Mouse (Mus musculus): ENCODE measurements around the gene Sh3gl2. TPM values are rescaled to one million over a fixed set of nuclear protein-coding genes. Genes with fewer than 3 reads are reported as not detected.

The Sh3gl2 gene
- polyA plus RNA-seq, 1 experiment: 18.6 TPM

DNA sequence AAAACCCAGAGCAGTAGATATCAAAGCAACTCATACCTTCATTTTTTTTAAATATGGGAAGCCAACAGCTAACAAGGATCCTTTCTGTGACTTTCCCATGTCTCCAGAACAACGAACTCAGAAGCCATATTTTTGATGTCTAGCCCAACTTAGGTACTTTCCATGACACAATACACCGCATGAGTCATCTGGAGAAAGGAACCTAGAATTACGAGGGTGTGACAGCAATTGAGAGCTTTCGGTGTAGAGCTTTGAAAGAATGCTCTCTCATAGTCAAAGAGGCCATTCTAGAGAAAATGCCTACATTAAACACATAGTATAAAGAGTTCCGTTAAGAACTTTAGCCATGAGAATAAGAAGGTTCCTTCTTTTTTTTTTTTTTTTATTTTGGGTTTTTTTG is 413.8 kb downstream of the Sh3gl2 start:
- Histone ChIP-seq H3K9me3 (replicated peaks; ENCODE audit: control insufficient read depth, insufficient read depth, low read length, poor library complexity, severe bottlenecking) (no peaks in the 10 kb centered on the region), H3K4me3 (ENCODE audit: low read depth, low read length) (no peak overlapping the region), H3K4me1 (ENCODE audit: control insufficient read depth, insufficient read depth, low read length) (no peaks in the 10 kb centered on the region), H3K27me3 (ENCODE audit: control insufficient read depth, insufficient read depth, low read length, poor library complexity, severe bottlenecking) (no peaks in the 10 kb centered on the region), H3K9ac (ENCODE audit: low read depth, poor library complexity, severe bottlenecking) (no peak overlapping the region), H3K27ac (ENCODE audit: insufficient read depth, low read length) (no peak overlapping the region), H3K36me3 (ENCODE audit: control insufficient read depth, insufficient read depth, low read length, poor library complexity, severe bottlenecking) (no peaks in the 10 kb centered on the region)
- TF ChIP-seq EP300 (IDR thresholded peaks at IDR 0.05; ENCODE audit: insufficient read depth, low read depth, low read length) (no peak), POLR2A (IDR thresholded peaks at IDR 0.05; ENCODE audit: insufficient read depth, low read length) (no peak), CTCF (IDR thresholded peaks at IDR 0.05; ENCODE audit: low read depth, low read length) (no peak)

- Histone ChIP-seq H3K9ac (ENCODE audit: low read depth, poor library complexity, severe bottlenecking) (no peak overlapping the region), H3K27me3 (ENCODE audit: control insufficient read depth, insufficient read depth, low read length, poor library complexity, severe bottlenecking) (no peaks in the 10 kb centered on the region), H3K27ac (ENCODE audit: insufficient read depth, low read length) (no peak overlapping the region), H3K4me3 (ENCODE audit: low read depth, low read length) (no peak overlapping the region), H3K4me1 (ENCODE audit: control insufficient read depth, insufficient read depth, low read length) (no peaks in the 10 kb centered on the region), H3K9me3 (replicated peaks; ENCODE audit: control insufficient read depth, insufficient read depth, low read length, poor library complexity, severe bottlenecking) (no peaks in the 10 kb centered on the region), H3K36me3 (ENCODE audit: control insufficient read depth, insufficient read depth, low read length, poor library complexity, severe bottlenecking) (no peaks in the 10 kb centered on the region)
- TF ChIP-seq POLR2A (IDR thresholded peaks at IDR 0.05; ENCODE audit: insufficient read depth, low read length) (no peak), EP300 (IDR thresholded peaks at IDR 0.05; ENCODE audit: insufficient read depth, low read depth, low read length) (no peak), CTCF (IDR thresholded peaks at IDR 0.05; ENCODE audit: low read depth, low read length) (no peak)
These were observed 414.3 kb downstream of the Sh3gl2 start for GRCm38 (mm10) chr4:85619261-85619660.

GRCm38 (mm10) chr4:85629381-85629780 is 424.5 kb downstream of the Sh3gl2 start:
- Histone ChIP-seq H3K27me3 (ENCODE audit: control insufficient read depth, insufficient read depth, low read length, poor library complexity, severe bottlenecking) (no peaks in the 10 kb centered on the region), H3K9ac (ENCODE audit: low read depth, poor library complexity, severe bottlenecking) (no peak overlapping the region), H3K36me3 (ENCODE audit: control insufficient read depth, insufficient read depth, low read length, poor library complexity, severe bottlenecking) (no peaks in the 10 kb centered on the region), H3K4me3 (ENCODE audit: low read depth, low read length) (no peak overlapping the region), H3K4me1 (ENCODE audit: control insufficient read depth, insufficient read depth, low read length) (no peaks in the 10 kb centered on the region), H3K9me3 (replicated peaks; ENCODE audit: control insufficient read depth, insufficient read depth, low read length, poor library complexity, severe bottlenecking) (no peaks in the 10 kb centered on the region), H3K27ac (ENCODE audit: insufficient read depth, low read length) (no peak overlapping the region)
- no peak for TF ChIP-seq CTCF (IDR thresholded peaks at IDR 0.05; ENCODE audit: low read depth, low read length)
- no peak for TF ChIP-seq EP300 (IDR thresholded peaks at IDR 0.05; ENCODE audit: insufficient read depth, low read depth, low read length)
- TF ChIP-seq POLR2A (IDR thresholded peaks at IDR 0.05; ENCODE audit: insufficient read depth, low read length): no peak

DNA sequence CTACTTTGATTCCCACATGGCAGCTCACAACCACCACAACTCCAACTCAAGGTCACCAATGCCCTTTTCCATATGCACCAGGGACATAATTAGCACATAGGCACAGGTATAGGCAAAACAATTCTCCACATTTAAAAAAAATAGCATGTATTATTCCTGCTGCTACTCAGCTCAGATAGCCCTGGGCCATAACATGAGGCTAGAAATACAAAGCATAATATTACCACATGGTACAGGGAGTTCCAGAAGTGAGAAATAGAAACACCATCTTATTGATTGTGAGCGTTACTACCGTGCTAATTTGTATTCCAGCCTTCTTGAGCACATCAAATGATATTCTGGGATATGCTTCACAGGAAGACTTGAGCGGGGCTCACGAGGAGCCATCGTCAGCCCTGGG is 464.3 kb downstream of the Sh3gl2 start:
- no peaks in the 10 kb centered on the region for H3K36me3 ChIP-seq (ENCODE audit: control insufficient read depth, insufficient read depth, low read length, poor library complexity, severe bottlenecking)
- TF ChIP-seq POLR2A (IDR thresholded peaks at IDR 0.05; ENCODE audit: insufficient read depth, low read length): no peak
- no peak for TF ChIP-seq EP300 (IDR thresholded peaks at IDR 0.05; ENCODE audit: insufficient read depth, low read depth, low read length)
- TF ChIP-seq CTCF (IDR thresholded peaks at IDR 0.05; ENCODE audit: low read depth, low read length): no peak
- no peak overlapping the region for H3K9ac ChIP-seq (ENCODE audit: low read depth, poor library complexity, severe bottlenecking)
- no peaks in the 10 kb centered on the region for H3K27me3 ChIP-seq (ENCODE audit: control insufficient read depth, insufficient read depth, low read length, poor library complexity, severe bottlenecking)
- no peaks in the 10 kb centered on the region for H3K4me1 ChIP-seq (ENCODE audit: control insufficient read depth, insufficient read depth, low read length)
- H3K27ac ChIP-seq (ENCODE audit: insufficient read depth, low read length): no peak overlapping the region
- no peak overlapping the region for H3K4me3 ChIP-seq (ENCODE audit: low read depth, low read length)
- H3K9me3 ChIP-seq (replicated peaks; ENCODE audit: control insufficient read depth, insufficient read depth, low read length, poor library complexity, severe bottlenecking): no peaks in the 10 kb centered on the region

- no peaks in the 10 kb centered on the region for H3K4me1 ChIP-seq (ENCODE audit: control insufficient read depth, insufficient read depth, low read length)
- no peak for TF ChIP-seq EP300 (IDR thresholded peaks at IDR 0.05; ENCODE audit: insufficient read depth, low read depth, low read length)
- TF ChIP-seq POLR2A (IDR thresholded peaks at IDR 0.05; ENCODE audit: insufficient read depth, low read length): no peak
- TF ChIP-seq CTCF (IDR thresholded peaks at IDR 0.05; ENCODE audit: low read depth, low read length): no peak
- H3K27me3 ChIP-seq (ENCODE audit: control insufficient read depth, insufficient read depth, low read length, poor library complexity, severe bottlenecking): no peaks in the 10 kb centered on the region
- no peak overlapping the region for H3K9ac ChIP-seq (ENCODE audit: low read depth, poor library complexity, severe bottlenecking)
- H3K36me3 ChIP-seq (ENCODE audit: control insufficient read depth, insufficient read depth, low read length, poor library complexity, severe bottlenecking): no peaks in the 10 kb centered on the region
- no peaks in the 10 kb centered on the region for H3K9me3 ChIP-seq (replicated peaks; ENCODE audit: control insufficient read depth, insufficient read depth, low read length, poor library complexity, severe bottlenecking)
- H3K4me3 ChIP-seq (ENCODE audit: low read depth, low read length): no peak overlapping the region
- no peak overlapping the region for H3K27ac ChIP-seq (ENCODE audit: insufficient read depth, low read length)
These were observed 464.8 kb downstream of the Sh3gl2 start for GRCm38 (mm10) chr4:85669735-85670134.

- H3K36me3 ChIP-seq (ENCODE audit: control insufficient read depth, insufficient read depth, low read length, poor library complexity, severe bottlenecking): no peaks in the 10 kb centered on the region
- H3K27ac ChIP-seq (ENCODE audit: insufficient read depth, low read length): no peak overlapping the region
- H3K4me3 ChIP-seq (ENCODE audit: low read depth, low read length): no peak overlapping the region
- no peaks in the 10 kb centered on the region for H3K27me3 ChIP-seq (ENCODE audit: control insufficient read depth, insufficient read depth, low read length, poor library complexity, severe bottlenecking)
- no peaks in the 10 kb centered on the region for H3K9me3 ChIP-seq (replicated peaks; ENCODE audit: control insufficient read depth, insufficient read depth, low read length, poor library complexity, severe bottlenecking)
- no peaks in the 10 kb centered on the region for H3K4me1 ChIP-seq (ENCODE audit: control insufficient read depth, insufficient read depth, low read length)
- no peak overlapping the region for H3K9ac ChIP-seq (ENCODE audit: low read depth, poor library complexity, severe bottlenecking)
- TF ChIP-seq EP300 (IDR thresholded peaks at IDR 0.05; ENCODE audit: insufficient read depth, low read depth, low read length): no peak
- no peak for TF ChIP-seq POLR2A (IDR thresholded peaks at IDR 0.05; ENCODE audit: insufficient read depth, low read length)
- TF ChIP-seq CTCF (IDR thresholded peaks at IDR 0.05; ENCODE audit: low read depth, low read length): no peak
These were observed 467.4 kb downstream of the Sh3gl2 start for GRCm38 (mm10) chr4:85672290-85672689.
